Mouse (Mus musculus) c-Kit-positive CD71-positive TER-119-negative erythroid progenitor cells, embryonic 14.5 days (primary cell): ENCODE results near the gene Ntm.

Experiments
- DNase-seq: peaks from one replicate; pipeline ENCODE4 v3.0.0-alpha.2; 2013; ENCODE audit warnings: low read depth

The Ntm gene

DNA sequence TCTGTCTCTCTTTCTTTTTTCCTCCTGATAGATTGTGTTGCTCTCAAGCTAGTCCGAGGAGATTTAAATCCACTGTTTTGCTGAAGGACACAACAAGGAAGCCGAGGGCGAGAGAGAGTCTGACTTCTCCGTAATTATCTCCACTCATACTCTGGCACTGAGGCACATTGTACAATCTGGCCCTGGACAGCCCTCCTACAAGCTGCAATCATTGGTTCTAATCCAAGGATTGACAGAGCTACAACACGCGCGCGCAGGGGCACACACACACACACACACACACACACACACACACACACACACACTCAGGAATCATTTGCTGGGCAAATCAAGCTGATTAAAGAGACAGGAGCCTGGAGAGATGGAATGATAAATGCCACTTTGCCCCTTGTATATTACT is at the start of gene Ntm:
Gene Ntm, minus strand, starts transcription at position 164 of the 400 bp plus-strand sequence.
- DNase-seq: no peak

DNA sequence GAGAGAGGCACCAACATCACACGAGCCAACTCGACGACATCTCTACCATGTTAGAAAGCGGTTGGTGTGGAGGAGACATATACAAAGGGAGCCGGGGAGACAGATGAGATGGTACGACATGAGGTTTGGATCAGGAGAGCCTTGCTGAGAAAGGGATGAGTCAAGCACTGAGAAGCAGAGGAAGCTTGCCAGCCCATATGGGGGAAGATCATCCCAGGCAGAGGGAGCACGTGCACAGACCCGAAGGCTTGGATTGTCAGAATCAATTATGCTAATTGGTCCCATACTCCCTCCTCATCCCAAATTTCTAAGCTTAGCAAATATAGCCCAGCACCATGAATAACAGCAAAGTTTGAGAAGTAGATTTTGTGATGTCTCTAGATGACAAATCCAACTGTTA is 42.8 kb upstream of the Ntm start:
- DNase-seq: no peak

DNA sequence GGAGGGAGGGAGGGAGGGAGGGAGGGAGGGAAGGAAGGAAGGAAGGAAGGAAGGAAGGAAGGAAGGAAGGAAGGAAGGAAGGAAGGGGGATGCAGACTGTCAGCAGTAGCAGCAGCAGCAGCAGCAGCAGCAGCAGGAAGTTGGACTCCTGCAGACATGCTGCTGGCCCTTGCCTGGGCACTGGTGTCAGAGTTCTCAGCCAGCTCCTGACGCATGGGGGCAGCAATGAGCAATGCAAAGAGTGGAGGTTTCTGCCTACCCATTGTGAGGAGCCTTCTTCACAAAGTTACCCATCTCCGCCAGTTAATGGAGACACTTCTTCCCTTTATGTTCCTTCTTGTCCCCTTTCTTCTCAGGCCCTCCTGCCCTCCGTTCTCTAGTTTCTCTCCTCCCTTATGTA is 40.7 kb upstream of the Ntm start:
- DNase-seq: no peak

DNA sequence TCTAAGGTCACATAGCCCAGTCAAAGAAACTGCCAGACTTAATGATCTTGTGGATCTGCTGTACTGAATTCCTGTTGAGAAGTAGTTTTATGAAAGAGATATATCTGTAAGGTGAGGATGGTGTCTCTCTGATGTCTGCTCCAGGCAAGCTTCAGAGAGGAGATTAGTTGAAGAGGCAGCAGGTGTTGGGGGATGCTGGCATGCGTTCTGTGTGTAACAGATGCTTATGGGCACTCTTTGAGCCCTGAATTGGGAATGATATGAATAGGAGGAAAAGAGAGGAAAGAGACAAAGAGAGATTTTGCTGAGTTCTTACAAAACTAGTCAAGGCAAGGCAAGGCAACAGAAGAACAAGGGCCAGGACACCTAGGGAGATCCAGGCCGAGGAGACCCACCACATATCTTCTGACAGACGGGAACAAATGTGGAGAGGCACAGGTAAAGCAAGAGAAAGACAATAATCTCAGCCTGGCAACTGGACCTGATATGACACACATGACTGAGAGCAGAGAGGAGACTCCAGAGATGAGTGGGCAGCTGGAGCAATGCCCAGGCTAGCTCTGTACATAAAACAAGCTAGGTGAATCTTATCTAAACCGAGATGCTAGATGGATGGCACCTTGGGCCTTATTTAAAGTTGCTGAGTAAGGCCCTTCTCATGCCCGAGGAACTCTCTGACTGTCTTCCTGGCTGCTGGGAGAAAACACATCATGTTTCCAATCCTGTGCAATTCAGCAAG is 18.4 kb upstream of the Ntm start:
- DNase-seq: no peak

DNA sequence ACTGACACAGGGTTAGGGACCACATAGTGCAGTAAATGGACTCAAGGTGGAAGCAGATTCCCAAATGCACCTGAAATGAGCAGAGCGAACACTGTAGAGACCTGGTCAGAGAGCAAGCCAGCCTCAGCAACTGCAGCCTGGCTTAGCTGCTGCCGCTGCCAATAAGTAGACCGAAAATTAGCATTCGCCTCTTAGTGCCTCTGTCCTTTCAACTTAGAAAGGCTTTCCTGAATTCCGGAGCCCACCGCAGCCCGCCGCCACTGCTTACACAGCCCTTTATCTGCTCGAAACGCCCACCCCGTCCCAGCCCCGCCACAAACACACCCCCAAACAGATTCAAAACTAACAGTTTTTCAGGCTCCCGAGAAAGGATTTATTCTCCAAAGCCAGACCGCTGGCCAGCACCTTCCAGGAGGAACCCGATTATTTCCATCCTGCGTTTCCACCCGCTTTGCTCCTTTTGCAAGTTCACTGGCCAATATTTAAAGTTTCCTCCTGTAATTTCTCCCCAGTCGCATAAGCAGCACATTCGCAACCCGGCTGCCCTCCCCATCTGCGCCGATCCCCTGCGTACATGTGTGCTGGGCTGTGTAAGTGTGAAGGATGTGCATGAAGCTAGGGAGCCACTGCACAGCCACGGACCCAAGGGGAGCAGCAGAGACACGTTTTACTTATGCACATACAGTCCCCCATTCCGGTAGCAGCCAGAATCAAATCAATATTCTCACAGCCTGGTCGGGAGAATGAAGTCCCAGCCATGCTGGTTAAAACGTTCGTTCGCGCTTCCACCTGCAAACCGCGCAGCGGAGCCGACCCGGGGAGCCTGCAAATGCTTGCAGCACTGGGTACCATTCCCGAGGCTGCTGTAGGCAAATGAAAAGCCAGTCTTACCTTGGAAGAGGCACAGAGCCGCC is 730 bp downstream of the Ntm start:
- no peak for DNase-seq

DNA sequence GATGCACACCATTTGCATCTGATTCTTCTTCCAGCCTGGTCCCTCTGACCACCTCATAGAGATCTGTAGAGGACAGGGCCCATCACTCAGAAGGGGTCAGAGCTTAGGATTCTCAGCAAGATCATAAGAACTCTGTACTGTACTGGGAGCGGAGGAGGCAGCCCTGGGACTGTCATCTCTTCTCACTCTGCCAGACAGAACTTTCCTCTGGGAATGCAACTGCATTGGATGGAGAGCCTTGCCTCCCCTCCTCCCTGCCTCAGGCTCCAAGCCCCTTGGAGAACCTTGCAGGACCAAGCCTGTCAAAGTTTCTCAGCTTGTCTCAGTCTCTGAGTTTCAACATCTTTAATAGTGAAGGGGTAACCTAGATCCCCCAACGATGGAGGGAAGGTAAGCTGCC is 1.4 kb downstream of the Ntm start:
- no peak for DNase-seq

DNA sequence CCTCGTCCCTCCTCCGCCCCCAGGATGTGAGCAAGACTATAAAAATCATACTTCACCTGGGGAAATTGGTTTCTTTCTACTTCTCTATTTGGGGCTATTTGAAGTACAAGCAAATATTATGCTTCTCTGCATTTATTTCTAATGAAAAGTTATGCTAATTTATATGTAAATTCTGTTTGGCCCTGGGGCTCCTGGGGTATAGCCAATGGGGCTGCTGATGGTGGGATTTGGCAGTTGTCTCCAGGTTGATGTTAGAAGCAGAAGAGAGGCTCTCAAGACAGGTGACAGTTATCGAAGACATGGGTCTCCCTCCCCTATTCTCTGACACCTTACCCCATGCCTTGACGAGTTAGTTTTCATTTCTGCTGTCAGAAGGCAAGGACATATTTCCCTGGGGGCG is 2.2 kb downstream of the Ntm start:
- DNase-seq: no peak

DNA sequence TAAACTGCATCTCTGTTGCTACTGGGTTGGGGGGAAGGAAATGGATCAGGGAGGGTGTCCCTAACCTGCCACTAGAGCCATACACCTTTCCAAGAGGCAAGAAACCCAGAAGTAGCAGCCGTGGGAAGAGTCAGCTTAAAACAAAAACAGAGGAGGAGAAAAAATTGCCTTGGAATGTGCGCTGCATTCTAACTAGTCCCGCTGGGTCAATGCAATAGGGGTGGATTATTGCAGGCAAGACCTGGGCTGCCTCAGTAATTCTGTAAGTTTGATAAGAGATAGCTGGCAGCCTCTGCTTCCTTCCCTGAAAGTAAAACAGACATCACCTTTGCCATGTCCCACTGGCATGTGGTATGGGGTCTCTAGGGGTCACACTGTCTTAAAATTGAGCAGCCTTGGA is 2.7 kb downstream of the Ntm start:
- no peak for DNase-seq

DNA sequence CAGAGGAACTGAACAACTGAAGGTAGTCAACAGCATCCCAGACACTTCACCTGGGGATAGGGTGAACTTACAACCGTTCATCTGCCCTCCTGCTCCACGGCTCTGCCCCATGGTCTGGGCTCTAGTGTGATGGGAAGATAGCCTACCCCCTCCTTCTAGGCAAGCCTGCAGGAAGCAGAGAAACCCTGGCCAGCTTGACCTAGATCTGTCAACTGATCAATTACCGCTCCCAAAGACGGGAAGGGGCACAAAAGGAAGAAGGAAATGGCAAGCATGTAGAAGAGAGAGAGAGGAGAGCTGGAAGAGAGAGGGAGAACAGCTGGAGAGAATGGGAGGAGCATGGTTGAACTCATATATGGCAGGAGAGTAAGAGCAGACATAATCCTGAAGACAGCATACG is 6.0 kb downstream of the Ntm start:
- no peak for DNase-seq

DNA sequence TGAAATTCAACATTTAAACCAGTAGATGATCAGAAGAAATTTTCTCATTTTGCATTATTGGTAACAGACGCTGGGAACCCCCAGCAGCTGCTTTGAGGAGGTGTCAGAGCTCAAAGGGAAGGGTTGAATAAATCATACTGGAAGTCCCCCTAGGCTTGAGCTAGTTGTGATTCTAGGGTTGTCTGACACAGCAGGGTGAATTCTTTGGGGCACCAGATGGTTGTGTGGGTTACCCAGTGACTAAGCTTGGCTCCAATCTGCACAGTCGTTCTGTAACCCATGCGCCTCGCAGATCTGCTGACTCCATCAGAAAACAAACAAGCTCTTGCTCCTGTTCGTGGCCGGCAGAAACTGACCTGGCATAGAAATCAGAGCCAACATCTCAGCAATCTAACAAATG is 8.9 kb downstream of the Ntm start:
- DNase-seq: no peak

DNA sequence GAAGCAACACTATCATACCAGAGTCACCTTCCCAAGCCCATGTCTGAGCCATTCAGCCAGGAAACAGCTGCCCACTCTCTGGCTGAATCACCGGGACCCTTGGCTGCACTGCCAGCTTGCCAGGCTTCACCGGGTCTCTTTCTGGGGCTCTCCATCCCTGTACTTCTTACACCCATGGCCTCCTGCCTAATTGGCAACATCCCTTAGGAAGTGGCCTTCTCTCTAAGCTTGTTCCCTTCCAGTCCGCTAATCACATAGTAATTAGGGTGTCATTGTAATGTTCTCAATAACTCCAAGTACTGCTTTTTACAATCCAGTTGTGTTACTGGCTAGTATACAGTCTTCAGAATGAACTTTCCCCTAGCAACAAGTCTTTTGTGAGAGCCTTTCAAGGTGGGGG is 13.9 kb downstream of the Ntm start:
- DNase-seq: no peak

DNA sequence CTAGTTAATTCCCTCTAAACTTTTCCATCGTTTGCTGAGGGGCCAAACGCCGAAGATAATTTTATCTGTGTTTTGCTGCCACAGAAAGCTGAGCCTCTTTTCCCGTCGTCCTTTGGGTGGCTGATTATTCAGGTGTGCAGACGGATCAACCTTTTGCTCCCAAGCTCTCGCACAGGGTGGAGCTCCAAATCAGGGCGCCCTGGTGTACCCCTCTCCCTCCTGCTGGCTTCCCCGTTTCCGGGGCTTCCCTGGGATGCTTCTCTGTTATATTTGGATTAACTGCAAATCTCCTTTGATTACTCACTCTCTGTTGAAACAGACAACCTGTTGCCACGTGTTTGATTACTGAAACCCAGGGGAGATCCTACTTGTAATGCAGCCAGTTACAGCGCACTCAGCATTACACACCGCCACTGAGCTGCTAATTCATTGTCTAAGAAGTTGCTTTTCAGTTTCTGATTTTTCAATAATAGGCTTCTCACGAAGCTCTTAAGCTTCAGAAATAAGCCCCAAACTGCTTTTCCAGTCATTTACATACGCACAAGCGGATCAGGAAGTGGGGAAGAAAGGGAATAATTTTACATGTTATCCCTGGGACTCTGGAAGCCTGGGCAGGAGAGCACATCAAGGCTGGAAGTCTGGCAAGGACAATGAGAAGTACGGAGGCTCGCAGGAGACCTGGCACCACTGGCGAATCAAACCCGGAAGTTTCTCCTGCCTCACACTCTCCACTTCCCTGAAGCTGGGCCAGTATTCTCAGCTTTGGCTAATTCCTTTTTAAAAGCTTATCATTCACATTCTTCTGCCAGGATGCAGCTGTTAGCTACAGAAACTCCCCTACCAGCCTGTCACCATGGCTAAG is 19.5 kb downstream of the Ntm start:
- no peak for DNase-seq

DNA sequence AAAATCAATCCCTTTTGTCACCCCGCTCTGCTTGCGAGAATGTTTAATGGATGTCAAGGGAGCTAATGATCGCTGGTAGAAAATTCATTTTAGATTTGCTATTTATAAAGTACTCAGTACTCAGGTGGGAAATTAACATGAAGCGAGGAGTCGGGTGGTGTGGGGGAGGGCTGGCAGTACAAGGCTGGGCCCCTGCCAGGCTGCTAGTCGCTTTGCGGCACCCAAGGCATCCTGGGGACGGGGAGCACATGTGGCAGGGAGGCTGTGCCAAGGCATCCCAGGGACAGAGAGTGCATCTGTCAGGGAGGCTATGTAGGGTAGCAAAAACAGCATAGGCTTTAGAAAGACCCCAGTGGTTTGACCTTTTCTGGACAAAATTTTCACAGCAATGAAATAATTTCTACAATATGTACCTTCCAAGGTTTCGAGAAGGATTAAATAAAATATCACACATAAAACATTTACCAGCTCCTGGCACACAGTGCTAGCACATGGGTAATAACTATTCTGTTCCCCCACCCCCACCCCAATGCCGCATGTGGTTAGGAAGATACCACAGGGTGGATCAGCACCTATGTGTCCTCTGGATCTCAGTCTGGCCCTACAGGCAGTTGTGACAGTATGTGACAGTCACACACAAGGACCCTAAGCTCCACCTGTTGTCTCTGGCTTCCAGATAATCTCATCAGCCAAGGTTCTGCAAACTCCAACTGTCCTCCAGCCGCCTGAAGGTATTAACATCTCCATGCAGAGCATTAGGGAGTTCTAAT is 20.6 kb downstream of the Ntm start:
- DNase-seq: no peak

DNA sequence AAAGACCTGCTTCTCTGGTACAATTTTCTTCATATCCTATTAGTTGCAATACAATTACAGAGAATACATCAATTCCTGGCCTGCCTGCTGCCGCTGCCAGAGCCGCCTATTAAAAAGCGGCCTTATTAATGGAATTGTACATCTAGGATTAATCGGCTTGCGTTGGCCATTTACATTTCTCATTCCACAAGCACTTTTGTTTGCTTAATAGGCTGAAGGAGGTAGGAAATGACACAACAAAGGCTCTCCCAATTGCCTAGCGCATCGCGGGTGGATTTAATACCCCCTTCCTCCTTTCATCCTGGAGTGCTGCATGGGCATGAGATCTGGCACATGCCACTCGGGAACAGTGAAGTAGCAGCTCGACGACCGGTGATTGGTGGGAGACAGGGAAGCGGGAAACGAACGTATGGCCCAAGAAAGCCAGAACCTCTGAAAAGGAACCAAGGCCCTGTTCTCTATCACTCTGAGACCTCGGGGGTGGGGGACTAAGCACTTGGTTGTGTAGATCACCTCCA is 23.4 kb downstream of the Ntm start:
- DNase-seq: no peak

DNA sequence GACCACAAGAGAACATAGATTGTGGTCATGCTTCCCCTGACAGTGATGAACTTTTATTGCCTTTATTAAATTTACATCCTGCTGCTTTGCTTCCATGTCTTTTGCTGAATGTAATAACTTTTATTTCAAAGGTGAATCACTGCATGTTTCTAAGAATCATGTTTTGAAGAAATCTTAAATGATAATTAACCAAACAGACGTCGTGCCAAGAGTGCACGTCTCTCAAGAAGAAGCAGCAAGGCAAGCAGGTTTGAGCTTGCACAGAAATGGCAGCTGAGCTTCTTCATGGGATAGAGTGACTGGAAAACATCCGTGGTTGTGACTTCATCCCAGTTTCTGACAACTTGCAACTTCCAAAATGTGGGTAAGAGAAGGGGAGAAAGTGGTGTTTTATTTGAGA is 34.1 kb downstream of the Ntm start:
- DNase-seq: no peak

DNA sequence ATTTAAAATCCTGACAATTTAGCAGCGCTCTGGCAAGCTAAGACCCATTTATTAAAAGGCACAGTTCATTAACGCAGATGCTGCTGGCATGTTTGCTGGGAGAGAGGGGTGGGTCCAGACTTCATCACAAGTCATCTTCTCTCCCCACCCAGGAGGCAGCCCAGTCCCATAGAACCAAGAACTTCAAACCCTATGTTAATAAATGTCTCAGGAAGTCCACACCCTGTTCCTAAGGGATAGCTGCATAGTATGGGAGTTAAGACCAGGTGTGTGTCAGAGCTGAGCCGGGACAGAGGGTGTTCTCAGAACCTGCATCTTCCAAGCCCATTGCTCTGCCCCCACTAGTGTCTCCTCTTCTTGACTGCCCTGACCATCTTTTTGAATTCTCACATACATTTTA is 37.6 kb downstream of the Ntm start:
- no peak for DNase-seq

DNA sequence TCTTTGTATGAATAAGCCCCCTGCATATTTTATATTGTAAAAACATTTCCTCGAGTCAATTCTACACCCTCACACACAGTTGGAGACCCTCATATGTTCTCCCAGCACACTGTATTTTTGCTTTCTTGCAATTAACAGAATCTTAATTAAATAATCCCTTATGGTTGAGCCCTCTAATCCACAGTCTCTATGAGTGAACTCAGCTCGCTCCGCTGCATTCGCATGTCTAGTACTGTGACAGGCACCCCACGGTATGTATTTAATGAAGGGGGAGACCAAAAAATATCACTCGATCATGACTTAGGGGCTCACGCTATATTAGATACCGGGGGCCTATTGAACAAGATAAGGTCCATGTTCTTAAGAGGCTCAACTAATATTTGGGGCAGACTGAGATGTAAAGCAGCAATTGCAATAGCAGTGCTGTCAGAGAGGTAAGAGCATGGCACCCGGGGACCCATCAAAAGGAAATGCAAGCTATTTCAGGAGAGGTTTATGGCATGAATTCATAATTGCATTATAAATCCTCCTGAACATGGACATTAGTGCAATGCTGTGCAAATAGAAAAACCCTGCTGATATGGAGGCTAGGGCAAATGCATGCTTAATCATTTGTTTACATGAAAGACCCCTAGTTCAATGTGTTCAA is 64.4 kb downstream of the Ntm start:
- DNase-seq: no peak

DNA sequence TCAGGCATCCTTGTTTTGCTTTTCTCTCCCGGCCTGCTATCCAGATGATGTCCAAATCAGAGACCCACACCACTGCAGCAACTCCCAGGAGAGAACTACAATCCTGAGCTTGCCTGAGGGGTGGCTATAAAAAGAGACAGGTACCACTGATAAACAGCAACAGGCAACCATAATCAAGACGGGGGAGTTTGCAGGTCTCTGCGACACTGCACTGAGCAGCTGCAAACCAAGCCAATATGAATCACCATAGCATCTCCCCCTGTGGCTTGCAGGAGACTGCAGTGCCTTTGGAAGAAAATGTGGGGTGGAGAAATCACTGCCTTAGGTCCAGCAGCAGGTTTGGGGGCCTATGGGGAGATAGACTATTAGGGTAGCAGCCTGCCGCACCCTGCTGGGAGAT is 65.5 kb downstream of the Ntm start:
- DNase-seq: no peak

DNA sequence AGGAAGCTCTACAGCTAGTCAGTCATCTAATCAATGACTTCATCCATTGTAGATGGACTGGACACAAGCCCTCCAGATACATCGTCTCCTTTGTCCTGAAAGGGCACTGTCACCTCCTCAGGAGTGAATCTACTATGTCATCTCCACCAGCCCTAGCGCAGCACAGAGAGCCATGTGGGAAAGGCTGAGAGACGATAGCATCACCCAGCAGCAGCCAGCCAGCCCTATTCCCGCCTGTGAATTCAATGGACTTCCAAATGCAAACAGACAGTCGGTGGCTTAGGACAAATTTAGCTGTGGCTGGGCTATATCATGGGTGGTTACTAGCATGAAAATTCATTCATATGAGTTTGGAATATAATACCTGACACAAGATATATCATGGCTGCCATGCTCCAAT is 70.1 kb downstream of the Ntm start:
- DNase-seq: no peak

DNA sequence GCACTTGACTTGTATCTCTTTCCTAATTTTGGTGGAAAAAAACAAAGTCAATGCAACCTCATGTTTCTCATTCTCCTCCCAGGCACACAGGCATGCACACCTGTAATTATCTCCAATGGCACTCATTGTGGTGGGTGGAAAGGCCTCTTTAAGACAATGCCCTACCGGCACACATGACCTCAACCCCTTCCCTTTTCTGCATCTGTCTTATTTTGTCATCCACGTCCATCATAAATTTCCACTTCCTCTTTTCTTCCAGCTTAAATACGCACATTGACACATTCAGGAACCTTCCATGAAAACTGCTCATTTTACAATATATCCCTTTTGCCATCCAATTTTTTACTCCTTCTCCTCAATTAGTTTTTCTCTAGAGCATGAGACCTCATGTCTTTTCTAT is 74.2 kb downstream of the Ntm start:
- DNase-seq: no peak

DNA sequence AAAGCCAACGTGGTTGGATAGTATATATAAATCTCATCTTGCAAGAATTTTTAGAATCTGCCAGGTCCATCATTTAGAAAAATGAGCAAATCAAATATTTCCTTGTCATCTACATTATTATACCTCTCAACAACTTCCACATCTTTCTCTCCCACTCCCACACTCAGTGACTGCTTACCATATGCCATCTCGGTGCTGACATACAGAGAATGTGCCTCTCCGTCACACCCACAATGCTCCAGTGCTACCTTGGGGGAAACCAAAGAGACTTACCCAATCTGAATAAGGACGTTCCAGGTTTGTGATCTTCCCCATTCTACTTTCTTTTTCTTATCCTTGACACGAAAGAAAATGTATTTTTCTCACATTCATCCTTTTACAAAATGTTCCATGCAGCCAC is 75.0 kb downstream of the Ntm start:
- no peak for DNase-seq
